Mouse (Mus musculus) brain, embryonic 14.5 days (tissue): ENCODE measurements around the gene Gpc6.

Experiments
- CTCF ChIP-seq: fragments of 200-500 bp; IDR thresholded peaks from 2 replicates; pipeline ENCODE4 v1.5.1; 2012; ENCODE audit warnings: inconsistent platforms, mild to moderate bottlenecking, moderate library complexity, borderline replicate concordance; ENCODE audit not compliant: insufficient read depth, insufficient read length; ENCODE audit errors: extremely low read depth
- POLR2A ChIP-seq: fragments of 200-500 bp; IDR thresholded peaks from 2 replicates; pipeline ENCODE4 v1.6.1; 2012; ENCODE audit warnings: mild to moderate bottlenecking, inconsistent platforms, borderline replicate concordance; ENCODE audit not compliant: poor library complexity, insufficient read depth, insufficient read length, severe bottlenecking; ENCODE audit errors: extremely low read depth

DNA sequence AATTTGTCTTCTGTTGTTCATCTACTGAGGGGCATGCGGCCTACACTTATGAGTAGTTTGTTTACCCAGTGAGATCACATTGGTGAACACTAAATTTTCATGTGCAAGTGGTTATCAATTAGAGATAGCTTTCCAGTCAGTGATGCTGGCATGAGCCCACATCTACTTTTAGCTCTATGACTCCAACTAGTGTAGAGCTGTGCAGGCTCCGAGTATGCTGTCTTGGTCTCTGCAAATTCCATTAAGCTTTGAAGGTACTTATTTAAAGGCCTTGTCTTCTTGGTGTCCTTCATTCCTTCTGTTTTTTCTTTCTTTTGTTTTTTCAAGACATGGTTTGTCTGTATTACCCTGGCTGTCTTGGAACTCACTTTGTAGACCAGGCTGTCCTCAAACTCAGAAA is 741.0 kb downstream of the Gpc6 start:
- TF ChIP-seq CTCF (no peak), POLR2A (no peak)
